Mouse (Mus musculus) testis, postnatal 10 days (tissue): Measurements from ENCODE around the gene Pitpnb.
A peak's percentile ranks its signal among the peaks of the same experiment; 100 is the strongest.

Source experiments
- DNase-seq: peaks from one replicate; pipeline ENCODE4 v3.0.0; 2021; ENCODE audit warnings: low spot score

Gene Pitpnb

DNA sequence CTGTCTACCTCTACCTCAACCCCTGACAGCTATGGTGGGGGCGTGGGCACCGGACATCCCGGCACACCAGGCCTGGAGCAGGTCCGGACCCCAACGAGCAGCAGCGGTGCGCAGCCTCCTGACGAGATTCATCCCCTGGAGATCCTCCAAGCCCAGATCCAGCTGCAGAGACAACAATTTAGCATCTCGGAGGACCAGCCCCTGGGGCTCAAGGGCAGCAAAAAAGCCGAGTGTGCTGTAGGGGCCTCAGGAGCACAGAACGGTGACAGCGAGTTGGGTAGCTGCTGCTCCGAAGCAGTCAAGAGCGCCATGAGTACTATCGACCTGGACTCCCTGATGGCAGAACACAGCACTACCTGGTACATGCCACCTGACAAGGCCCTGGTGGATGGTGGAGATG lies 90.9 kb downstream of the Pitpnb start:
- no peak for DNase-seq

DNA sequence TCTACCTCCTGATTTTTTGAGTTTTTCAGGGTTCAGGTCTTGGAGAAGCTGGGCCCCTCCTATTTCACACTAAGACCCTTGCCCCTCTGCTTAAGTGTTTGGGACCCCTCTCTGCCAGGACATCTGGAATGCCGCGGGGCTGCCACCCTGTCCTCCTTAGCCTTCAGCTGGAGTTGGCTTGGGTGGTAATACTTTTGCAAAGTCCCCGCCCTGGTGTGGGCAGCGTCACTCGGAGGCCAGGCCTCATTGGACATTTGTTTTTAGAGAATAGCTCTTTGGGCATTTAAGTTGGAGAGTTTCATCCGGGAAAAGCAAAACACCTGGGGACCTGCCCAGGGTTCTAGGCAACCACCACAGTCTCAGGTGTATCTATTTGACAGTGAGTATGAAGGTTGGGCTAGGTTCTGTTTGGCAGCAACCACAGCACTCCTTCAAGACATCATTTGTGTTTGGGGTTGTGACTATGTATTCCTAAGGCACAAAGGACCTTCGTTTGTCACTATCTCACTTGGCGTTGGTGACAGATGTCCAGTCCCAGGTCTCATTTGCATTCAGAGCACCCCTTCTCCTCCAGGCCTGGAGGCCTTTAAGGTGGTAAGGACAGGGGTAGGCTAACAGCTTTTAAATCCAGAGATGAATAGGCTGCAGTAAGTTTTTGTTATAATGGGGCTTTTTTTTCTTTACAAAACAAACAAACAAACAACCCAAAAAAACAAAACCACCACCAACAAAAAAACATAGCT lies 91.7 kb downstream of the Pitpnb start:
- no peak for DNase-seq

DNA sequence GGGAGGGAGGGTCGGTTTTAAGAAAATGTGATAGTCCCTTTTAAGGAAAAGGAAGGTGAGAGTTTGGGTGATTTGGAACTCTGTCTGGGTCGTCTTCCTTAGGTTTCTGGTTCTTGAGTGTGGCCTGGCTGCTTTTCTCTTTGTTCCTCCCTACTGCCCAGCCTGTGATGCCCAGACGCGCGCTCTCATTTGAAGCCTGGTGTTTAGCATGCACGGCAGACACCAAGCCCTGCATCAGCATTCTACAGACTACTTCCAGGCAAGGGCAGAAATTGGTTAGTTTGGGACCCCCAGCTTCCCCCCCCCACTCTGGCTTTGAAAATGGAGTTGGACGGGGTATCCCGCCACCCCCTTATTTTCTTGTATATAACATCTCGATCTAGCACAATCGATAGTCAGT lies 92.4 kb downstream of the Pitpnb start:
- DNase-seq: no peak

DNA sequence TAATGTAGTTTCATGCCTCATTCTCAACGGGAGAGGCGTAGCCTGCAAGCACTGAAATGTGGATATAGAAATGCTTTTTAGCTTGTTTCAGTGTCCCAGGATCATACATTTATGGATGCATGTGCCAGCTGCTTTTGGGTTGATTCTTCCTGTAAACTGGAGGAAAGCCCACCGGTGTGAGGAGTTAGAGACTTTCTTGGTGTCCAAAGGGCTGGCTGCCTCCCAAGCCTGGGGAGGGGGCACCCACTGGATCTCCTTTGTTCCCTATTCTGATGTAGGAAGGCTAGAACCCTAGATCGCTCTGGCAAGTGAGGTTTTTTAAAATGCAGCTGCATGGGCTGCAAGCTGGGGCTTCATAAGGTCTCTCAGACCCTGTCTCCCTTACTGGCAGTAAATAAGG lies 93.1 kb downstream of the Pitpnb start:
- no peak for DNase-seq

DNA sequence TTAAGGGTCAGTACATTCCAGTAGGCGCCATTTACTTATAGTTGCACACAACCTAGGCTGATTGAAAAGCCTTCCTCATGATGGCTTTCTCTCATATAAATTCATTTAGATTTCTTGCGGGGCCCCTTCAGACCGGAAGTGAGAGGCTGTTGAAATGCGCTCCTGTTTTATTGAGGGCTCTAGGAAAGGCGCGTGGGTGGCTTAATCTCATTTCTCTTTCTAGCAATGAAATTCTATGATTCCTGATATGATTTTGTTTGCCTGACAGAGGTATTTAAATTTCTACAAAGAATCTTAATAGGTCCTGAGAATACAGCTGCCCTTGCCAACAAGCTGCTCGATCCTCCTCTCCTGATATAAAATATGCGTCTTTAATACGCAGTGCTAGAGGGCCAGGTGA lies 95.2 kb downstream of the Pitpnb start:
- DNase-seq: no peak

DNA sequence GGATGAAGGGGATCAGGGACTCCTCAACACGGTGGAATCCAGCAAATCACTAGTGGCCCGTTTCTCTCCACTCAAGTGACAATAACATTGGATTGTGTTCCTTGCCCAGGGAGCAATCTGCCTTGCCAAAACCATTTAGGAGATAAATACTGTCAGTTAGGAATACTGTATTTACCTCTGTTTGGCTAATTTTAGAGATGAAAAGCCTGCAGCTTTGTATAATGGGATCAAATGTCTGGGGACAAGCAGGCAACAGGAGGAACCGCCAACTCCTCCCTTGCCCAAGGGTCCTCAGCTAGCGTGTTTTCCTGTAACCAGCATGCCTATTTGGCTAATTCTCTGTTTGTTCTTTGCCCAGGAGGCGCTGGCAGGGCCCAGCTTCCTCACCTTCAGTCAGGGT lies 95.7 kb downstream of the Pitpnb start:
- DNase-seq: no peak

DNA sequence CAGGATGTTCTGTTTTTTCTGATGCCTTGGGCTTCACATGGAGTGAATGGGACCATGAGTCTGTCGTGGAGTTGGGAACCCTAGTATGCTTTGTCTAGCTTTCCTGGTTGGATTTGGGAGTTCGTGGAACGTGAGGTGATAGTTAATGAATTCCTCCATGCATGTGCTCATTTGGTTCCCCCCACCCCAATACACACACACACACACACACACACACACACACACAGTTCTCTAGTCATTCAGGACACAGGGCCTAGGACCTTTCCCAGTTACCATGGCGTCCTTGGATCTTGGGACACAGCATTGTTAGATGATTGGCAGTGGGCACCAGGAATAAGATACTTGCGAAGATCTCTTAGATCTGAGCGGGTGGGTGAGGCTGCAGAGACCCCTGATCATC lies 98.3 kb downstream of the Pitpnb start:
- no peak for DNase-seq

DNA sequence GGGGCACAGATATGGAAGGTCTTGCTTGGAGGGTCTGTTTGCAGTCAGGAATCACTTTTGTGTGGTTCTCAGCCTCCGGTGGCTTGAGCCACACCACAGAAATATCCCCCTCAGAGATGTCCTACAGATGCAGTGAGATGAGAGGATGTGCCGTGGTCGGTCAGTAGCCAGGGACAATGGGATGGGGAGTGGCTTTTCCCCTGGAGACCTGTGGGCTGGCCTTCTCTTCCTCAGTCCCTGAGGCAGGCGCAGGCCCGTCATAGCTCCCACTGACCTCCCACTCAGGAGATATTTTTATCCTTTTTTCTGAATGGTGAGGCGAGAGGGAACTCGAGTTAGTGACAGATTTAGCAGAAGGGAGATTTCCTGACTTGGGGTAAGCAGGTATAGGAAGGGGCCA lies 99.2 kb downstream of the Pitpnb start:
- DNase-seq: no peak

DNA sequence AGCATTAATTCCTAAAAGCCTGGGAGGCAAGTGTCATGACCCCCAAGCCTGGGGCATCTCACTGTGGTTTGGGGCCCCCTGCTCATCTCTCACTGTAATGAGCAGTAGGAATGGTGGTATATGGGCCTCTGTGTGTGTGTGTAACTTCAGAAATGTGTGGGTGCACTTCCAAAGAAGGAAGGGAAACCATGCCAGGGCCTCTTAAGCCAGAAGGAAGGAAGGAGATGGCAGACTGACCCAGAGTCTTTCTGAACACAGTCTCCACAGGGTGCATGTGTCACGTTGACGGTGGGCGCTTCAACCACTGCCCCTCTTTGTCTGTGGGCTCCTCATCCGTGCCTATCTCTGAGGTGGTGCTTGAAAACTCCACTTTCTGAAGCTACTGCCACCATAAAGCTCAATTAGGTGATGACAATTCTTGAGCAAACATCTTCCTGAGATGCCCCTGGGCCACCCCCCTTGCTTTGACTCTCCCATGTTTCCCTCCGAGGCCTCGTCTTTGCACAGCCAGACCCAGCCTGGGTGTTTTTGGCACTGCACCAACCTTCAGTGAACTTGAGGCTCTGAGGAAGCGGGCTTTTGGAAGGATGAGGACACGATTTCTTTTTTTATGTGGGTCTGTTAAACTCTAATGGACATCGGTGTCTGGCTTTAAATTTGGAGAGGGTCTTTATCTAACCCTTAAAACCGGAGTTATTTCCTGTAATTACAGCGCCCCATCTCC lies 100.6 kb downstream of the Pitpnb start:
- peak; percentile 66 for DNase-seq

DNA sequence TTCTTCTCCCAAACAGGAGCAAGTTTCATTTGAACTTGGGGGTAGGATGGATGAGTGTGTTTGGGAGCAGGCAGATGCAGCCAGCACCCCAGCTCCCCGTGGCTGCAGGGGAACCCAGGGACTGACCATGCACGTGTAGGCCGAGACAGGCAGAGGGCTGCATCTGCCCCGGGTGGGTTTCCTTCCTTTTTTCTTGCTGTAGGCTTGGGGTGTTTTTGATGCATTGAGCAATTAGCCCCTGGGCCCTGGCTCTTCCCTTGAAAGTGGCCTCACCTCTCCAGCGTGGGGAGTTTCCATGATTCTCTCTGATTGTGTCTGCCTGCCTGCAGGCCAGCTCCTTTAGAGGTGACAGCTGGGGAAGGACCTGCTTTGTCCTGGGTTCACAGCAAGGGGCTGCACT lies 102.3 kb downstream of the Pitpnb start:
- no peak for DNase-seq

DNA sequence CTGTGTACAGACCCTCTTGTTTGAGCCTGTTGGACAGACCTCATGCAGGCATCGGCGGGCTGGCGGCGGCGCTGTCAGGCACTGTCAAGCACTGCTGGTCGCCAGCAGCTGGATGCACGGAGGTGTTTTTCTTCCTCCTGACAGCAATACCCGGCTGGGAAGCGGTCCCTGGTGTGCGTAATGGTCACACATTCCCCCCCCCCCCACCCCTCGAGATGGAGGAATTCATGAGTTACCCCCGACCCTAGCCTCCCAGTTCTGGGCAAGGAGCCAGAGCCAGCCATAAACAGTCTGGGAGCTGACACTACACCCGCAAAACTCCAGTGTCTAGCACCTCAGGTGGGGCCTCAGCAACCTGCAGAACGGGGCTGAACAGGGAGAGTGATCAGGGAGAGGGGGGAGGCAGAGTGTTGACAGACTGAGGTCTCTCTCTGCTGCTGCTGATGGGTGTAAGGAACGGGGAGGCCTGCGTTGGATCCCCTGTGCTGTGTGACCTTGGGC lies 103.8 kb downstream of the Pitpnb start:
- DNase-seq: no peak

DNA sequence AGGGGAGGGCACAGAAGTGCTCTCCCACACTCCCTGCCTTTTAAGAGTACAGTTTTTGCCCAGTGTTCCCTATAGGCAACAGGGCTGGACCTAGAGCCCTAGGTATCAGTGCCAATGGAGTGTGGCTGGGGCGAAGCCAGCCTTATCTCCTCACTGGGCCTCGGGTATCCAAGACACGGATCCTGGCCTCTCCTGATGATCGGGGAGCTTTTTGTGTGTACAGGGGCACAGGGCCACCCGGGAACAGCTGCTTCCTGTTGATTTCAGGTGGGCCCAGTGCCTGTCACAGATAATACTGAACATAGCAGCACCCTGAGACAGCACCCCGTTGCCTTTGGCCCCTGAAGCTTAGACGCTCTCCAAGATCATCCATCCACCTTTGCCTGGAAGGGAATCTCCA lies 105.7 kb downstream of the Pitpnb start:
- no peak for DNase-seq

DNA sequence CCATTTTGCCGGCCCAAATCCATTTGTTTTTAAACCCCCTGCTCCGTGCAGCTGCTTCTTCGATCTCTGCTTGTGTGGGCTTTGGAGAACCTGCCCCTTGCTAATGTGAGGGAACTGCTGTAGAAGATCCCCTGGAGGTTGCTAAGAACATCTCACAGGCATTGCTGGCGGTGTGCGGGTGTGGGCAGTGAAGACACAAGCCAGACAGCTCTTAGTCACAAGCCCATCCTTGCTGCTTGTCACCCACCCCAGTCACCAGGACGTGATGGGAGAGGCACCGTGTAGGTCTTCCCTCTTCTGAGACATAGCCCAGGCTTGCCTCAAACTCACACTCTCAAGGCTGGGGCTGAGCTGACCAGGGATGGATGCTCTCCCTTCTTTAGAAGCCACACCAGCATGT lies 106.6 kb downstream of the Pitpnb start:
- no peak for DNase-seq
